Mouse (Mus musculus) CH12.LX (cell line): ENCODE results near the gene Arhgap21.

ENCODE experiments used
- CHD1 ChIP-seq: IDR thresholded peaks from 2 replicates; pipeline ENCODE4 v1.6.1; 2012; ENCODE audit warnings: low read depth, low read length, improper control_type of control experiment, inconsistent platforms
- CTCF ChIP-seq, 2 experiments: IDR thresholded peaks in 1 of 2; conservative IDR thresholded peaks in 1 of 2; 2 replicates each; pipeline ENCODE4 v1.5.1; 2011 to 2012; ENCODE audit warnings: low read depth in 2 of 2, low read length in 2 of 2, improper control_type of control experiment in 1 of 2, inconsistent platforms in 1 of 2, mild to moderate bottlenecking in 1 of 2, moderate library complexity in 1 of 2
- EP300 ChIP-seq: IDR thresholded peaks from 2 replicates; pipeline ENCODE4 v1.6.1; 2011; ENCODE audit warnings: low read length, improper control_type of control experiment
- HCFC1 ChIP-seq: IDR thresholded peaks from 2 replicates; pipeline ENCODE4 v1.6.1; 2012; ENCODE audit warnings: low read depth, mild to moderate bottlenecking, inconsistent platforms, low read length, improper control_type of control experiment
- MAX ChIP-seq: IDR thresholded peaks from 2 replicates; pipeline ENCODE4 v1.6.1; 2011; ENCODE audit warnings: low read length, improper control_type of control experiment
- MAZ ChIP-seq: IDR thresholded peaks from 2 replicates; pipeline ENCODE4 v1.6.1; 2012; ENCODE audit warnings: low read depth, mild to moderate bottlenecking, inconsistent platforms, low read length, improper control_type of control experiment, moderate library complexity
- MXI1 ChIP-seq: IDR thresholded peaks from 2 replicates; pipeline ENCODE4 v1.6.1; 2011; ENCODE audit warnings: mild to moderate bottlenecking, low read depth, low read length, improper control_type of control experiment
- NRF1 ChIP-seq: IDR thresholded peaks from 2 replicates; pipeline ENCODE4 v1.6.1; 2014; ENCODE audit warnings: low read depth, mild to moderate bottlenecking, inconsistent platforms, low read length, improper control_type of control experiment, moderate library complexity
- POLR2A ChIP-seq: IDR thresholded peaks from 2 replicates; pipeline ENCODE4 v1.6.1; 2011; ENCODE audit warnings: low read depth, mild to moderate bottlenecking, improper control_type of control experiment, low read length
- POLR2AphosphoS2 ChIP-seq: IDR thresholded peaks from 2 replicates; pipeline ENCODE4 v1.6.1; 2011; ENCODE audit warnings: low read depth, low read length, improper control_type of control experiment
- ZC3H11A ChIP-seq: IDR thresholded peaks from 2 replicates; pipeline ENCODE4 v1.6.1; 2012; ENCODE audit warnings: low read depth, mild to moderate bottlenecking, inconsistent platforms, low read length, improper control_type of control experiment
- ZKSCAN1 ChIP-seq: IDR thresholded peaks from 2 replicates; pipeline ENCODE4 v1.6.1; 2012; ENCODE audit warnings: low read depth, inconsistent platforms, low read length, improper control_type of control experiment, borderline replicate concordance

GRCm38 (mm10) chr2:20962284-20962683, 6.4 kb downstream of the Arhgap21 start:
- TF ChIP-seq MXI1 (no peak), EP300 (no peak), CTCF (conservative IDR thresholded peaks at IDR 0.05 in 1 of 2, IDR thresholded peaks at IDR 0.05 in 1 of 2; ENCODE audit: low read depth in 2 of 2, low read length in 2 of 2) (no peak), POLR2A (no peak), MAX (no peak), CHD1 (no peak), POLR2AphosphoS2 (no peak), ZKSCAN1 (no peak), HCFC1 (no peak), ZC3H11A (no peak), NRF1 (peak; percentile 63), MAZ (no peak)
